Mouse (Mus musculus) embryo, embryonic 11.5 days (tissue): ENCODE results near the gene Grm5.

Experiments
- DNase-seq: peaks from one replicate; pipeline ENCODE4 v3.0.0-alpha.2; 2012; ENCODE audit warnings: low read depth, low spot score

Grm5 gene

DNA sequence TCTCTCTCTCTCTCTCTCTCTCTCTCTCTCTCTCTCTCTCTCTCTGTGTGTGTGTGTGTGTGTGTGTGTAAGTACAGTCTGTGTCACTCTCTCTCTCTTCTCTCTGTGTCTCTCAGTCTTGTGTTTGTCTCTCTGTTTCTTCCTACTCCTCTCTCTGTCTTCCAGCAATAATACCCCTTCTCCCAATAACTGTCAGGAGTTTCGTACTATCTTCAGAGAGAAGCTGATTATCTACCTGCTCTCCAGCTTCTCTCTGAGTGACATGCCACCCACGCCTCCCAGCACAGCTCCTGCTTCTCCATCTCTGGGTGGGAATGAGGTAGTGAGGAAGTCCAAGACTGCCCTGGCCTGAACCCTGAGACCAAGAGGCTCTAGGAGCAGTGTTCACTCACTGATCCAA is at the start of gene Grm5:
Grm5 (plus strand) TSS at position 301 of the 400 bp plus-strand sequence.
- DNase-seq = no peak

DNA sequence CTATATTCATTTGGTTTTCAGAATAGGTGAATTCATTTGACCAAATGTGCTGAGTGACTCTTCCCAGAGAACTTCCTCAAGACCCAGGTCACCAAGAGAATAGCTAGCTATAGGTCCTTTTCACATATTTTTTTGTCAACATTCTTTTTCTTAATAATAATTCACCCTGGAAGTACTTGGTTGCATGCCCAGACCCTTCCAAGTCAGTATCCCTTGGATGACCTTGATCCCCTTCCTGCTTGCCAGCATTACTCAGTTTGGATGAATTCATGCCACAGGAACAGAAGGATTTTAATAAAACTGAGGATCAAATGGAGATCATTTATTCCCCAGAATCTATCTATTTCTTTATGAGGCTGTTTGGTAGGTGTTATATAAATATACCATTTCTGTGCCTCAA is 44.9 kb upstream of the Grm5 start:
- no peak for DNase-seq

DNA sequence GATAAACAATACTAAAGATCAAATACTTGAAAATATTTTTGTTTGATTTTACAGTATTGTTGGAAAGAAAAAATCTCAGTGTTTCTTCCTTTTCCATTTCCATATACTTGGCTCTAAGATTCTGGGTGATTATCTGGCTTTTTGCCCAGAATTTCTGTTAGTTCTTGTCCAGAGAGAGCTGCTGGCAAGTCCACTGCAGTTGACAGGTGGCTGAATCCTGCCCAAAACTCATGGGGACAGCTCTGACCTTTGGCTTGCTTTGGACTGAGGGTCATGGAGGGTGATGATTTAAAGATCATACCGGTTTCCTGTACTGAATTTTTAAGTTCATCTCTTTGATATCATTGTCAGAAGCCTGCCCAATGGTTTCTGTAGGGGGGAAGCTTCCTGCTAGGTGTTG is 18.7 kb upstream of the Grm5 start:
- no peak for DNase-seq

DNA sequence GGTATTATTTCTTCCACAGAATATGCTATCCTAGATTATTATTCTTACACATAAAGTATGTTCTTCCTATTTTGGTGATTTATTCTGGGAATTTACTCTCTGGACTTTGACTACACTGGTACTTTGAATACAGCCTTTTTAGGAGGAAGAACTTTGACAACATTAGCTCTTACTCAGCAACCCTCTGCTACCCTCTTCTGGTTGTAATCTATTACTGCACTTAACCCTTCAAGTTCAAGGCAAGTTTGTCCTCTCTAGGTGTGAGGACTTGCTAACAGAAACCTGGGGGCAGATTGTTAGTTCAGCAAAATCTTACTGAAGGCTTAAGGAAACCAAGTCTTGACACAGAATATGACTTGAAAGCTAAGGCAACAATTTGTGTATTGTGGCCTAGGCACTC is 17.5 kb upstream of the Grm5 start:
- DNase-seq = peak; percentile 14

DNA sequence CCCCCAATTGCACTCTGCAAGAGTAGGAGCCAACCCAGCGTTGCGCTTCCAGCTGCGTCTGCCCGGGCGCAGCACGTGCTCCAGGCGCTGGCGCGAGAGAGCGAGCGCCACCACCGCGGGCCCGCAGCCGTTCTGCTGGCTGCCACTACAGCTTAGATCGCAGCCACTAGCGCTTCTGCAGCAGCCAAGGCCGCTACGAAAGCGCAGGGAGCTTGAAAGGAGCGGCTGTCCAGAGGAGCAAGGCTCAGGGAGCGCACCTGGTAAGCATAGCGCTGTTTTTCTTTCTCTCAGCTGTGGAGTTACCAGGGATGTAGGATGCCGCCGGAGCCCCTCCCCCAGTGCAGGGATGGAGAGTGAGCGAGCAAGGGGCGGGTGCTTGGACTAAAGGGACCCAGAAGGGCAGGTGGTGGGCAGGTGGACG is 323 bp downstream of the Grm5 start:
- peak; percentile 9 for DNase-seq

DNA sequence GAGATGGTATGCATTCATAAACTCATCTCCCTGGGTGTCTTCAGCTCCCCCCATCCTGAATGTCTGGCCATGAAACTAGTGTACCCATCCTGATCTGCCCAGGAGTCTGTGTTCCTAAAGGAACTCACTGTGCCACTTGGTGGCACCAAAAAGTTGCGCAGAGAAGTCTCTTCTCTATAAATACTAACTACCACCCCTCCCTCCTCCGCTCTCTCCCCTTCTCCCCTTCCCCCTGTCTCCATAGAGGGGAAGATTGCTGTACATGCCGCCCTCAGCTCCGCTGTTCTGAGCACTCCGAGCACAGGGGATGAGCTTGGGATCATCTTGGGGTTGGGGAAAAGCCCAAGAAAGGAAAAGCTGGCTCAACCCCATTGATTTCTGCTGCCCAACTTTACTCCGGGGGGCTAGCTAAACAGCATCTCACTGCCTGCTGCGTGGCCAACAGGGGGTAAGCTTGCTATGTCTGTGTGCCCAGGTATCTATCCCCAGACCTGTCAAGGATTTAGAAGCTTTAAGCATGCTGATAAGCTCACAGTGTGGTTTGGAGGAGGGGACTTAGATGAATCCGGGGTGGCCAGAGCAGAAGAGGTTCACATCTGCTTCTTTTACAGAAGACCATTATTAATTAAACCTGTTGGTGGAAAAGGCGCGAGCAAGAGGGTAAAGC is 2.4 kb downstream of the Grm5 start:
- no peak for DNase-seq

DNA sequence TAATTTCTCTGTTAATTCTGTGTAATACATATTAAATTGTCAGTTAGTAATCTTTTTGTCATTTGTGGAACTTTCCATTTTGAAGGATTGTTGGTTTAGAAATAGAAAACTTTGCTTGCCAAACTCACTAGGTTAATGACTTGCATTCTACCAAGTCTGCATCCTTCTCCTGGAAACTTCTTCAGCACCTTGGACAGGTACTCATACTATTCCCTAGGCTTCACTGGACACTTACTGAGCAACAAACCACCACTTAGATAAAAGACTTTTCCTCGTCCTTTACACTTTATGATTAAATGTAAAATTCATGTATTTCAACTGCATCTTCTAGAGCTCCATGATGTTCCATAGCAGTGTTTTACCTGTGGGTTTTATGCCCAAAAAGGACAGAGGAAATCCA is 4.0 kb downstream of the Grm5 start:
- peak; percentile 16 for DNase-seq

DNA sequence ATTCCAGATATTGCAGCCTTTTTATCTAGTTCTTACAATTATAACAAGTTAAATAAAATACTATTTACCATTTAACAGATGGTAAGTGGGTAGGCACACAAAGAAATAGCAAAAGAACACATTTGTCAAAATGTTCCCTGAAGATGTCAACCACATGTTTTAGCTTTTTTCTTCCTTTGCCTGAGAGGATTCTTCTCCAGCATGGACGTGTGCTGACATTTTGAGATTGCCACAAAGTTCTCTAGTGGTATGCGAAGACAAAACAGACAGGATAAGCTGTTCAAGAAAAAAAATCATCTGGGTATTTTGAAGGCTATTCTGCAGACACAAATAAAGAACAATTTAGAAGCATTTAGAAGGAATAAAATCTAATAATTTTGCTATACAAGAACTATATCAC is 42.3 kb downstream of the Grm5 start:
- DNase-seq = no peak

DNA sequence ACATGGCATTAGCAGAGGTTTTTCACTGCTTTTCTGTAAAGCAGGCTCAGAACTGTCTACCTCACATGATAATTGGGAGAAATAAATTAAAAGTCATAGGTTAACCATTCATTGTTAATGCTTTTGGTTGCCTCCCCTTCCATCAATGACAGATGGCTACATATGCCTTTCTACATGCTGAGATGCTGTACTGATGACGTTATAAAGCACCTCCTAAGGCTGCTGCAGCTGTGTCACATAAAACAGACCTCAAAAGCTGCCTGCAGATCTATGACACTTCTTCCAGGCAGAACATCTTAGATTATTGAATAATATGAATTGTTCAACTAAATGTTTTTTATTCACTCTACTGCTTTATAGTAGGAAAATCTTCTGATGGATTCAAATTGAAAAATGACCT is 51.6 kb downstream of the Grm5 start:
- DNase-seq = no peak

DNA sequence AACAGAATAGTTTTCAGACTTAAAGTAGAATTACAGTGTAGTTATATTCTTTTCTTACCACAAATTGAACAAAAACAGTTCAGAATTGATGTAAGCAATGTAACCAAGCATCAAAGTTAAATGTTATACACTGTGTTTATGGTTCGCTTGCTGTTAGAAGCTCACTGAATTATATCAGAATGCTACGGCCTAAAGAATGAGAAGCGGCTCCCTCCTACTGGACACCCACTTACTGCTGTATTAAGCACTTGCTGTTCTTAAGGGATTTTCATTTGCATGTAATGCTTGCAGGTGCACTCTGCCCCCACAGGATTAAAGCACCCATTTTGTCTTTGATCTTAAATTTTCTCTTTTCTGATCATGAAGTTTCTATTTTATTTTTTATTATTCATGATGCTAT is 66.6 kb downstream of the Grm5 start:
- DNase-seq = no peak

DNA sequence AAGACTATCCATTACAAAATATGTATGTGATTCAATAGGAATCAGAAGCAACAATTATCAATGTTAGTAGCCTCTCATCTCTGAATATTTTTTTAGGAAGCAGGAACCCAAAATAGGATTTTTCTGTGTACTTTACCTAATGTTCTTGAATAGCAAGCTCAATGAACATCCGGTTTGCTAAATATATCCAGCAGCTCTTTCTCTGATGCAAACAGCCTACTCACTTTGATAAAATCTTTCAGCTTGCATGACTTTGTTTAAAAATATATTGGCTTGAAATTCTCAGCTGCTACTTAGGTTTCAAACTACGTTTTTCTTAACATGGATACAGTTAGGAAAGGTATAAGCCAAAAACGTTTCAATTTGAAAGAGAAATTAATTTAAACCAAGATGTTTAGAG is 77.8 kb downstream of the Grm5 start:
- no peak for DNase-seq

DNA sequence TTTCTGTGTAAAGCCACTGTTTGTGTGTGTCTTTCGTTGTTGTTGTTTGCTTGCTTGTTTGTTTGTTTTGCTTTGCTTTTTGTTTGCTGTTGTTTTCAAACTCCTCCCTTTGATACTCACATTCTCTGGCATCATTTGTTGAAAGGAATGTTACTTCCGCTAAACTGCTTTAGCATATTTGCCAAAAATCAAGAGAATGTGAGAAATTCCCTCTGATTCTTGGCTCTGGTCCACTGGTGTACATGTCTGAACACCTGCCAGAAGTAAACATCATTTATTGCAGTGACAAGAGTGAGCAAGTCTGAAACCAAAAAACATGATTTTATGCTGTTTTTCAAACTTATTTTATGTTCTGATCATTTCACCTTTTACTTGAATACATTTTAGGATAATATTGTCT is 80.1 kb downstream of the Grm5 start:
- no peak for DNase-seq

DNA sequence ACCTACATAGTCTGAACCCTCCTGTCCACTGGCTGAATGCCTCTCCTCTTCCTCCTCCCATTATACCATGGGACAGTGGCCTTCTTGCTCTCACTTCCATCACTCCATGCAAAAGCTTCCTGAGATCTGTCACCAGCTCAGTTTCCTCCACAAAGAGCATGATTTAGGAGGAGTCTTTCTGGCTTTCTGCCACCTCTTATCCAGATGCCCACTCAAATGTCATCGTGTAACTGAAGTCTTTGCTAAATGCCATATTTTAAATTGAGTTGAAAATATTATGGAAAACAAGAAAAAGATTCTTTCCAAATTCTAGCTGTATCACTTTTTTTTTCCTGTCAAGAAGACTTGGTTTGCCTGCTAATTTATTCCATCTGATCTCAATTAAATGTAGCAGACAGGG is 132.4 kb downstream of the Grm5 start:
- no peak for DNase-seq

DNA sequence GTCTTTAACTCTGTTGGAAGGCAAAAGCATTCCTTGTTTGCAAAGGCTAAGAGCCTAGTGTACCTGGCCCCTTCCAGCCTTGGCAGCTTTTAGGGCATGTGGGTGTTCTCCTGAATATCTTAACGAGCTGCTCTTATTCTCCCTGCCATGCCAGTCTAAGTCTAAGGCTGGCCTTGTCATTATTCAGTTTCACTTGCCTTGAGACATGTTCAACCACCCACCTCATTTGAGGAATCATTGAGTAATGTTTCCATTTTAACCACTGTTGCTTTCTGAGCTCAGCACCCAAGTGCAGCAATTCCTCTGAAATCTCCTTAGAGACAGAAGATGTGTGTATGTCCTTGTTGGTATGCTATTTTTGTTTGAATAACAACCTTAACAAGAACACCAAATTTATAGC is 134.7 kb downstream of the Grm5 start:
- DNase-seq = no peak

DNA sequence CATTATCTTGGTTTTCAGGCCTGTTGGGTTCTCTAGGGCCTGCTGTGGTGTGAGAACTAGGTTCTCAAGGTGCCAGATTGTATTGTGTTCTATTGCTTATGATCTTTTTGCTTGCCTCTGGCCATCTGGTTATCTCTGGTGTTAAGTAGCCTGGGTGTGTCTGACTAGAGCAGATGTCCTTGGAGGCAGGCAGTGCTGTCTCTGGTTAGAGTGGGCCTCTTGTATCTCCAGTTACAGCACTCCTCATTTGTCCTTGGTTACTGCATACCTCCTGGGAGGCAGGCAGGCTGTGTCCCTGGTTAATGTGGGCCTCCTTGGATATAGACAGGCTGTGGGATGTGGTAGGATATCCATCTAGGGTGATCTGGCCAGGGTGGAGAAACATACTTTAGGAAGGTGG is 150.5 kb downstream of the Grm5 start:
- no peak for DNase-seq

DNA sequence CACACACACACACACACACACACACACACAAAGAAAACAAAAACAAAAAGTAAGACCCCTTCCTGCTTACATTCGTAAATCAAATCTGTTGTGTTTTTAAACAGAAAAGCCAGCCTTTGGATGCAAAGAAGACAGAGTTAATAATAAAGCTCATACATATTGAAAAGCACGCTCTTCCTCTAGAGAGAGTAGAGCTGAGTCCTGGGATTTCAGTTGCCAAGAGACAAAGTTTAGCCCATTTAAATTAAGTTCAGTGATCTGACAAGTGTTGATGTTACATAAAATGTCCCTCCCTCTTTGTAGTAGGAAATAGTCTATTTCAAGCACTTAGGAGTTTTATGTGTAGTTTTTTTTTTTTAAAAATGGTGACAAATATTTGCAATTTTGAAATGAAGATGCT is 178.0 kb downstream of the Grm5 start:
- no peak for DNase-seq

DNA sequence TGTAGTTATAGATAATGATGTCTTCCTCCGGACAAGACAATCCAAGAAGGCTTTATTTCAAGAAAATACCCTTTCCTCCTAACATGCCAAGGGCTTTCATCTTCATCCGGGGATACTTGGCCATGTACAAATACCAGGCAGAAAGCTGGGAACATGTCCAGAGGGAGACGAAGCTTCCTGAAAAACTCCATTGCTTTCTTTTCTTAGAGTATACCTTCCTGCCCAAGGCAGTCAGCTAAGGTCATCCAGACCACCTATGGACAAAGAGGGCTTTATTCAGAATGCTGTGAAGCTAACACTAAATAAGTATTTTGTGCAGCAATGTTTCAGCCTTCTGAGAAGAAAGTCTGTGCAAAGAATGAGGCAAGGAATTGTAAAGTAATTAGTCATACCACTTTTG is 178.4 kb downstream of the Grm5 start:
- DNase-seq = no peak

DNA sequence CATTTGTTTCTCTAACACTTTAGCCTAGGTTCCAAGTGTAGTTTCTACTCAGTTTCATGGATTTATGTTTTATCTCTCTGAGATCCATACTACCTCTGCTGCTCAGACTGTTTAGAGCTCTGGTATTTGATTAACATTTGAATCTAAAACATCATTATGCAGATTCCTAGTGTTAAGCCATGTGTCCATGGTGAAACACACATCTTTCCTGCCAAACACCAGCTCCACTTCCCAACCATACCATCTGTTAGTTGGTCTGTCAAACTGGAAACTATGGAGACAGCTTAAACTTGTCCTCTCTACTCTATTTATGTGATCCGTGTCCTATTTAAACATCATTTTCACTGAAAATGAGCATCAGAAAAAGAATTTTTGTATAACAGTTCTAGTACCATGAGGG is 203.6 kb downstream of the Grm5 start:
- DNase-seq = no peak

DNA sequence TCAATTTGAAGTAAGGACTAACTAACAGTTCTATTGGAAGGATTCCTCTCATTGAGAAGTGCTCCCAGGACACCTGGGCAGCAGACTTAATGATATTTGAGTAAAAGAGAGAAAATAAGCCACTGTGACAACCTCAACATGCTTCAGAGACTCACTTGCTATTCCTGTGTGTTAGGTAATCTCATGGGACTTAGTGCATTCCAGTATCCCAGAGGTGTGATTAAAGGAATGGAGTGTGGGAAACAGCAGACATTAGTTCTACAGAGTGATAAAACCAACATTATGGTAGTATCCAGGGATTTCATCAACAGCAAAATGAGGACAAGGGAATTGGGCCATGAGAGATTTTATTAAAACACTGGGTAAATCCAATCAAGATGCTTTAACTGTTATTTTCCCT is 205.0 kb downstream of the Grm5 start:
- no peak for DNase-seq

DNA sequence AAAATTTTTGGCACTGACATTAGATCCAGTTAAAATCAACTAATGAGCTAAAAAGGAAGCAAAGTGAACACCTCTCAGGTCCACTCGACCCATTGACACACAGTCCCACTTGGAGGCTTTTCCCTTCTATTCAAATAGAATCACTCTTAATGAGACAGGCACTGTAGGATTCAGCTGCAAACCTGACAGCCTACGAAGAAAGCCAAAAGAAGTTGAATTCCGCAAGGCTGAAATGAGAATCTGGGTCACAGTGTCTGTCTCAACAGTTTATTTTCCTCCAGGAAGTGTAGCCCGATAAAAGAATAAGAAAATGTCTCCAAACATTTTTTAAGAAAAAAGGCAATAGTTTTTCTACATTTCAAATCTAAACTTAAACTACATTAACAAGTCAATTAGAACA is 209.9 kb downstream of the Grm5 start:
- no peak for DNase-seq

DNA sequence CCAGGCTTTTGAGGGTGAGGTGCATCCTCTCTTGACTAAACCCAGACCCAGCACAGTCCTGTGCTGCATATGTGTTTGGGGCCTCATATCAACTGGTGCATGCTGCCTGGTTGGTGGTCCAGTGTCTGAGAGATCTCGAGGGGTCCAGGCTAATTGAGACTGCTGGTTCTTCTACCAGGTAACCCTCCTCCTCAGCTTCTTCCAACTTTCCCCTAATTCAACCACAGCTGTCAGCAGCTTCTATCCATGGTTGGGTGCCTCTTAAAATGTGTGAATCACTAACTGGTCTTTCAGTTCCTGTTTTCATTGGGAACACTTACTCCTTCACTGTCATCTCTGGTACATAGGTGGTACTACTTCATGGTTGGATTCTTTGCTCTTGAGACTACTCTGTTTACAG is 240.9 kb downstream of the Grm5 start:
- DNase-seq = no peak

DNA sequence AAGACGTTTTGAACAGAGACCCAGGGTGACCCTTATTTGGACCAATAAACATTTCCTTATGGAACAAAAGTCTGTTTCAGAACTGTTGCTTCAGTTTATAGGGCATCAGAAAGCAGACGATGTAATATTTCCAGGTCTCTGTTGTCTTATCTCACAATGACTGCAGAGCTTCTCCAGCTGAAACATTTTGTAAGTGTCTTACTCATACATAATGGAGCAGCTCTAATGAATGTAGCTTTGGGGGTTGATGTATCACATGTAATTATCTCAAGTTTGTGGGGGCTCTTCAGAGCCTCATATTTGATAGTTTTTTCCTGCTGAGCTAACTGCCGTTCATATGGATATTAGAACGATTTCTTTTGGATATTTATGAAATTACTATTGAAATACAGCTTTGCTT is 250.7 kb downstream of the Grm5 start:
- no peak for DNase-seq

DNA sequence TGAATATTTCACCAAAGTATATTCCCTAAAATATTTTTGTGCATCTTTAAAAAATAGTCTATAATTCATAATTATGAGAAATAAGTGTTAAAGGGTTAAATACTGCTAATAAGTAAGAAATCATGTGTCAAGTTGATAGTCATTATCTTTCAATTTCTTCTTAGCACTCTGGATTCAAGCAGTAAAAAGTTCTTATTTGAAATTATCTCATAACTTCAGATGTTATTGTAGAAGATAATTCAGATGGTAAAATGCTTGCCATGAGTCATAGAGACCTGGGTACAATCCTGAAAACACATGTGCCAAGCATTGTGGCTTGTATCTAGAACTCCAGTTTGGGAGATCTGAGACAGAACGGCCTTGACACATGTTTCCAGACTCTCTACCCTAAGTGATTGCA is 254.6 kb downstream of the Grm5 start:
- no peak for DNase-seq

DNA sequence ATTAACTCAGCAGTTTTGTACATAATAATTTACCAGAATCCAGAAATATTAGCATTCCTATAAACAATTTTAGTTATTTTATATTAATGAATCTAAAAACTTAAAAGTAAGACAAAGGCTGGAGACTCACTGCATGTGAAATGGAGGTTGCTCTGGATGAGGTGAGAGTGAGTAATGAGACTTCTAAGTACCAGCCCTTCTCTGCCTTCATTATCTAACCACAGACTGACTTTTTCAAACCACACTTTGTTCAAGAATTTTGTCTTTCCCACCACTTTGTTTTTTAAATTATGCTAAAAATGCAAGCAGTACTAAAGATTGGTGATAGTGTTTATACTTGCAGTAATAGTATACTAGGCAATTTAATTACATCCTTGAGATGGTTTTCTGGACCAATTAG is 259.5 kb downstream of the Grm5 start:
- no peak for DNase-seq
